Mouse (Mus musculus): ENCODE measurements at regions not wholly inside any gene's neighbourhood (a gene's known extent, or its start where the extent isn't known, plus 50 kb on each side); places are given as distances from the start of the nearest gene placed in this dataset.

DNA sequence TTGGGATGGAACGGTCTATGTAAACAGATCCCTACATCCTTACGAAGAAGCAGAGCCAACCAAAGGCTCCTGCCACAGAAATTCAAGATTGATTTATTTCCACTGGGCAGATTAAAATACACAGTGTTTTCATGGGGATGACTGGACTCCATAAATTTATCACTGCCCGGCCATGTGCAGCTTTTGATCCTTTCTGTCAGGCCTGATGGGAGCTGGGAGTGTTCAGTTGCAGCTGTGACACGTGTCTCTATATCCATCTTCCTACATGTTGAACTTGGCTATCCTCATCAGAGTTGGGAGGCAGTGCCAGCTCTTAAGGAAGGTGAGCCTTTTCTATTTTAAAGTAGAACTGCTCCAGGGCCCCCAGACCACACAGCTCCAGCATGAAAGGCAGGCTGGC is 218.9 kb downstream of the Wdr11 start:
- DNase-seq (ENCODE audit: extremely low spot score, low read depth, low spot score) = no peak

GRCm38 (mm10) chr7:129814149-129814860 is 222.6 kb downstream of the Wdr11 start:
- no peak for DNase-seq (ENCODE audit: extremely low spot score, low read depth, low spot score)

DNA sequence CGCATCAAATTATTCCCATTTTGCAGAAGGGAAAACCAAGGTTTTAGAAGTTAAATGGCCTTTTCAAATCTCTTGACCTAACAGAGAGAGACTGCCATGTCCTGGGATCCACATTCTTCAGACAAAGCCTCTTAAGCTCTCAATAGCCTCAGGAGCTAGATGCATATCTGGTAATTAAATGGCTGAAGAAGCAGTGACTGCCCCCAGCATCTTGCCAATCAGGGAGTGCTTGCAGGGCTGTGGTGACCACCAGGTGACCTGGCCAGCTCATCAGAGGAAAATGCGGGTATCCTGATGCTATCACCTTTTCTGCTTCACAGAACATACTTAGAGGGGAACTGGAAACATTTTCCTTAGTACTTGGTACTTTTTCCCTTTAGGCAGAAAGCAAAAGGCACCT is 227.2 kb downstream of the Wdr11 start:
- no peak for DNase-seq (ENCODE audit: extremely low spot score, low read depth, low spot score)

DNA sequence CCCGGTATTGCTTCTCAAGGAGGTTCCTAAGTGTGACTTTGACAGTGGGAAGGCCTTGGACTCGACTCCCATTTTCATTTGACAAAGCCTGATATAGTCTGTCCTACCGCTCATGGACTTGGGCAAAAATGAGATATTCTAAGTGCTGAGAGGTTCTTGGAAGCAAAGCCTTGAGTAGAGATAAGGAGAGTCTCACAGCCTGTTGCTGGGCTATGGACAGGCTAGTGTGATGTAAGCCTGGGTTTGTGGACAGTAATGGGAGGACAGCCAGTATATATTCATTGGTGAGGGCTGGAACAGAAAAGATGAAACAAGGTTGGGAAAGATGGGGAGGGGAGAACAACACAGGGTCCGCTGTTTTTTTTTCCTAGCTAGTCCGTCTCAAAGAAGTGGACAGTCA is 228.0 kb downstream of the Wdr11 start:
- no peak for DNase-seq (ENCODE audit: extremely low spot score, low read depth, low spot score)

DNA sequence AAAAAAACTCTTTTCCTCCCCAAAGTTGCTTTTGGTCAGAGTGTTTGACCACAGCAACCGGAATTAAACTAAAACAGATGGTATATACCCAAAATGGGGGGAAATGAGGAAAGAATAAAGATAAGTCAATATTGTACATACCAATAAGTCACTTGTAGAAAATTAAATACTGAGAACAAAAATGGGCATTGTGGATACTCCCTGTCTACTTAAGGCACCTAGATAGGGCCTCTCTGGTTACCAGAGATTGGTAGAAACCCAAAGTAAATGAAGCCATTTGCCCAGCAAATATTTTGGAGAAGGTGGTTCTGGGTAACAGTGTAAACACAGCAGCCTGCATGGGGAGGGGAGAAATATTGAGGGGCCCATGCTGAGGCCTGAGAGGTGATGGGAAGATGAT is 237.3 kb downstream of the Wdr11 start:
- DNase-seq (ENCODE audit: extremely low spot score, low read depth, low spot score) = no peak

- DNase-seq (ENCODE audit: extremely low spot score, low read depth, low spot score) = no peak
These were observed 241.2 kb downstream of the Wdr11 start for GRCm38 (mm10) chr7:129832830-129833229.

DNA sequence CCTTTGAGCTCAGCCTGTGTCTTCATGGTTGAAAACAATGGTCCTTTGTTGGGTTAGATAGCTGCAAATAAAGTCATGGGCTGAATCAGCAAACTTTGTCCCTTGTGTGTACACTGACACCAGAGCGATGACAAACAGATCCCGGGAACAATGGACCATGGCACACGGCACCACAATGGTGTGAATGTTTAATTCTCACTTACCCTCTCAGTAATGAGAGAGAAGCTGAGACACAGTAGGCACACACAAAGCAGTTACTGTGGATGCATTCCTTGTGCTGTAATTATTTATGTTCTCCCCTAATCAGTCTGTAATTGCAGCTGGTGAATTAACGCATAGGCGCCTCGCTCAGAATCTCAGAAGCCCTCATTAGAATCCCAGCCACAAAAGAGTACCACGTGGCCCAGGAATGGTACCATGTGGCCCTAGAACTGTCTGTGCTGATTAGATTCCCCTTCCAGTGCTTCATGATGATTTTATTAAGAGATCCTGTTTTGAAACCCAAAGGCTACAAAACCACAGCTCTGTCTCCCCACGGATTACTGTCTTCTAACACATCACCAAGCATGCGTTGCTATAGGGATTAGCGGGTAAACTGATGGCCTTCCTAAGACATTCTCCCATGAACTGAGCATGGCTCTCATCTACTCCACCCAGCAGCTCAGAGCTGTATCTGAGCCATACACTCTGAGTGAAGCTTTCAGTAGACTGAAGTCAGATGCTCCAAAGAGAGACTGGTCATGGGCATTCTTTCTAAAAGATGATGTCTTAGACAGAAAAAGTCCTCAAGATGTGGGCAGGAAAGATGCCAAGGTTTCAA is 250.8 kb downstream of the Wdr11 start:
- DNase-seq (ENCODE audit: extremely low spot score, low read depth, low spot score) = no peak

DNA sequence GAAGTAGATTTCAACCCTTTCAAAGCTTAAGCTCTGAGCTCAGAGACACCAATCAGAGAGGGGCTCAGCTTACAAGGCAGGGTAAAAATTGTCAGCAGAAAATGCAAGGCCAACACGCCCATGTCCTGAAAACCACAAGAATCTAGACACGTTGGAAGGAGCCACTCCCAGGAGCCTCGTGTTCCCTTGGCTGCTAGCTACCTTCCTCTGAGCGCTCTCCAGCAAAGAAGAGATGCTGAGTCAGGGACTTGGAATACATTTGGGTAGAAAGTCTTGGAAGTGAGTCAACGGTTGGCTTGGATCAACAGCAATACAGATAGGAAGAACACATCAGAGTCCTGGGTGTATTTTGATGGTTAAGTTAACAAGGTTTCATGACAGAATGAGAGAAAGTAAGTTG is 255.5 kb downstream of the Wdr11 start:
- no peak for DNase-seq (ENCODE audit: extremely low spot score, low read depth, low spot score)

DNA sequence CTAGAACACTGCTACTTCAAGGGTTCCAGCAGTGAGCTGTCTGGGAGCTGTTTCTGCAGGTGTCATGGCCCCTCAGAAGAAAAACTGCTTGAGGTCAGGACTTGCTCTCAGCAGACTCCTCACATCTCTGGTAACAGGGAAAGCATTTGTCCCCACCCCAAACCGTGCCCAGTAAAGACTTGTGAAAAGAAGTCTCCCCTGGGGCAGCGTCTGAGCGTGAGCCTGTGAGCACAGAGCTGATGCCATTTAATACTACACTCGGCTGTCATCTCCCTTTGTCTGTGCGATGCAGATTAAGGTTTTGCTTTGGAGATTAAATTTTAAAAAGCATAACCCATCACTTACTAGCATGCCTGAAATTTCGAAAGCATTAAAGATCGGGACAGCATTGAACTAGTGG is 261.9 kb downstream of the Wdr11 start:
- no peak for DNase-seq (ENCODE audit: extremely low spot score, low read depth, low spot score)

GRCm38 (mm10) chr7:129854942-129855341 is 263.3 kb downstream of the Wdr11 start:
- DNase-seq (ENCODE audit: extremely low spot score, low read depth, low spot score) = no peak

GRCm38 (mm10) chr7:129862966-129863365 is 271.3 kb downstream of the Wdr11 start:
- DNase-seq (ENCODE audit: extremely low spot score, low read depth, low spot score) = no peak

DNA sequence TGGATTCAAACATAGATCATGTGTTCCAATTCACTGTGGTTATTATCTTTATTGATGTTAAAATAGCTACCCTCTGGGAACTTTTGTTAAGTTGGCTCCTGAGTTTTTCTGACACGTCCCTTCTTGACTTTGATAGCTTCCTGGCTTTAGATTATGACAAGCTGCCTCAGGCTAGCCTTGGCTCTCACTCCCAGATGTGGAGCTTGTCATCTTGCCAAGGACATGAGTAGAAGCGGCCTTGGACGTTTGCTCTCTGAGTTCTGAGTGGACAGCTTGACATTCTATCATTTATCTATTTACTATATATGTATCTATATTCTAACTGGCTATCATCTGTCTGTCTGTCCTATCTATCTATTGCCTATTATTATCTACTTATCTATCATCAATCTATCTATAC is 273.9 kb downstream of the Wdr11 start:
- no peak for DNase-seq (ENCODE audit: extremely low spot score, low read depth, low spot score)

DNA sequence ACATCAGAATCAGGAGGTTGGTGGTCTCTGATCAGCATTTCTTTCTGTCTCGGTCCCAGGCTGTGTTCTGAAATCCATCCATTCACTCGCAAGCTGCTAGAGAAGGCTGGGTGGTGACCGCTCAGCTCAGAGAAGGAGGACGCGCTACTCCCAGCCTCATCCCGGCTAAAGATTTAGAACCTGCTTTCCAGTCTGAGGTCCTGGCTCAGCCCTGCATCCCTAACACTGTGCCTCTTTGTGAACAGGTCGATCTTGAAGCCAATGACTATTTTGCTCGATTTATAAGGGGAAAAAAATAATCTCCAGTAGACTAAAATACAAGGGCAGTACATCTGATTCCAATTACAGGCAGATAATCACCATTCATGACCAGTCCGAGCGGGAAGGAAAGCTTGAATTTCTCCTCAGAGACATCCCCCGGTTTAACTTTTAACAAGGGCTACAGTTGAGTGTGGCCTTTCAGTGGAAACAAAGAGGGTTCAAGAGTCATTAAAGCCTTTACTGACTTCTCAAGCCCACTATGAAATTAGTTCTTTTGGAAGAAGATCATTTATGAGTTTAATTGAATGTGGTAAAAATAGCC is 280.6 kb downstream of the Wdr11 start:
- DNase-seq (ENCODE audit: extremely low spot score, low read depth, low spot score) = no peak

- no peak for DNase-seq (ENCODE audit: extremely low spot score, low read depth, low spot score)
These were observed 284.7 kb downstream of the Wdr11 start for GRCm38 (mm10) chr7:129876202-129876851.

DNA sequence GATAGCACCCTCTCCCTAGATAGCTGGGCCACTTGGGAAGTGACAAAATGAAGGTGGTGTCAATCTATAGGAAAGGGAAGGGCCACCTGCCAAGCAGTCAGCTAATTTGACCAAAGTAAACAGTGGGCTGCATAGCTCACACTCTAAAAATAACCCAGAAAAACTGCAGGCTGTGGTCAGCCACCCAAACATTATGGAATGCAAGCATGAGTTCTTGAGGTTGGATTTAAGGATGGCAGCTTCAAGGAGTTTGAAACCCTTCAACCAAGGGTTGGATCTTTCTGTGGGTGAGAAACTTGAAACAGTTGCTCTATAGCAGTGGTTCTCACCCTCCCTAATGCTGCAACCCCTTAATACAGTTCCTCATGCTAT is 285.2 kb downstream of the Wdr11 start:
- DNase-seq (ENCODE audit: extremely low spot score, low read depth, low spot score) = no peak

GRCm38 (mm10) chr7:129896291-129896690 is 304.6 kb downstream of the Wdr11 start:
- no peak for DNase-seq (ENCODE audit: extremely low spot score, low read depth, low spot score)

- DNase-seq (ENCODE audit: extremely low spot score, low read depth, low spot score) = no peak
These were observed 305.8 kb downstream of the Wdr11 start for GRCm38 (mm10) chr7:129897511-129897910.

DNA sequence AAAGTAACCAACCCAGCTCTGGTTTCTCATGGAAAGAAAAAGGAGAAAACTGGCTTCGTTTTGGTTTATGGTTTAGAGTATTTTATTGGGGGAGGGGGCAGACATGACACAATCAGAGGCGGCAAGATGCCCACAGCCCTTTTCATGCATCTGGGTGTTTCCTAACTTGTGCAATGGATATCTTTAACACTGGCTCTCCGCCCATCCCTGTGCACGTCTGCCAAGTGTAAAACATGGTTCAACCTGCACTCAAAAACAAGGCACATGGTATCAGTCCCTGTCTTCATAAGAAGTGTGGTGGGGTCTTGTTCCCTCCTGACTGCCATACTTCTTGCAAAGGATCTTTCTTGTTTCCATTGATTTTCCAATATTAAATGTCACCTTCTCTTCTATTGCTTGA is 310.6 kb downstream of the Wdr11 start:
- DNase-seq (ENCODE audit: extremely low spot score, low read depth, low spot score) = no peak

GRCm38 (mm10) chr7:129903126-129903525 is 311.5 kb downstream of the Wdr11 start:
- DNase-seq (ENCODE audit: extremely low spot score, low read depth, low spot score) = no peak

GRCm38 (mm10) chr7:129906131-129906530 is 314.5 kb downstream of the Wdr11 start:
- DNase-seq (ENCODE audit: extremely low spot score, low read depth, low spot score) = no peak

DNA sequence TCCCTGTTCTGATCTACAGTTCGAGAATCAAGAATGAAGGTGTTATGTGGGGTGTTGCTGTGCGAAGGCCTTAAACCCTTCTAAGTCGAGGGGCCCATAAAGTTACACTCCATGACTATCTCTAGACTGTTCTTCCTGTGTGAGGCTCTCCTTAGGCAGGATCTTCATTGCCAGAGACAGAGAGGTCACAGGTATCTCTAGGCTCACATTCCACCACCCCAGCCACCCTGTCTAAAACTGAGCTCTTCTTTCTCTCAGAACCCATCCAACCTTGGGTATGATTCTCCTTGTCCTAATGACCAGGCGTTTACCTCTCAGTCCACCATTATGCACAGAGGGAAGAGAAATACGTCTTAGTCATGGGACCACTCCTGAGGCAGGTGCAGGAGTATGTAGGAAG is 317.2 kb downstream of the Wdr11 start:
- no peak for DNase-seq (ENCODE audit: extremely low spot score, low read depth, low spot score)

DNA sequence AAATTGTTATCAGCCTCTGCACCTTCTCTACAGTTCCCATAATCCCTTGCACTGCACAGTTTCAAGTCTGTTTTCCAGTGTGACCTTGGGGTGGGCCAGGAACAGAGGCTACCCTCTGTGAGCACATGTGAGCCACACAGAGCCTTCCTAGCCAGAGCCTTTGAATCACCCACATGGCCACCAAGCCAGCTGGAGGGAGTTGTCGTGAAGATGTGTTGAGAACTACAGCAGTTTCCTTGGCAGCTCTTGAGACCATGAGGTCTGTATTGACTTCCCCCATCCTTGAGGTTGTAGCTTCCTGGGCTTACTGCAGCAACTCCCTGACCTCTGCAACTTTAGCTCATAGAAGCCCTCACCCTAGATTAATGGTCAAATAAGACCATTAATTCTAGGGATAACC is 318.1 kb downstream of the Wdr11 start:
- no peak for DNase-seq (ENCODE audit: extremely low spot score, low read depth, low spot score)

All from hindlimb bud, embryonic 11.5 days (tissue).